Mouse (Mus musculus) G1E (cell line): Measurements from ENCODE around the gene Nup98.

Experiments used
- CTCF ChIP-seq: IDR thresholded peaks from 2 replicates; pipeline ENCODE4 v1.5.1; 2012; ENCODE audit warnings: low read depth, low read length, inconsistent platforms, mixed read lengths
- TAL1 ChIP-seq: conservative IDR thresholded peaks from 2 replicates; pipeline ENCODE4 v1.6.1; 2012; ENCODE audit warnings: low read depth, low read length, inconsistent platforms, mixed read lengths

DNA sequence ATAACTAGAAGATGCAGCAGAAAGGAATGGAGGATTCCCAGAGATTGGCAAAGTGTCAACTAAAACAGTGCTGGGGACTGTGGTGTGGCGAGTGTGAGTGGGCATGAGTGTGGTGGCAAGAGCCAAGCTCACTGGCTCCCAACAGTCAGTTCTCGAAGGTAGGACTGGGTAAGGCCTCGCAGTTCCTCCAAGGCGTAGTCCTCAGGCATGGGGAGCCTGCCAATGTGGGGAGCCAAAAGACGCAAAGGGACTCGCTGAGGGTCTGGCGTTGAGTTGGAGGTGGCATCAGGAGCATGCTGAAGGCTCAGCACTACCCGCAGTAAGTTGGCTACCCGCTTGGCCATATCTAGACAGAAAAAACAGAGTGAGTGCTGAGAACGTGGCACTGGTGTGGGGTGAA is 89.7 kb downstream of the Nup98 start:
- TF ChIP-seq CTCF (no peak), TAL1 (no peak)
